Mouse (Mus musculus): Measurements from ENCODE around the gene Crebzf.

Crebzf gene

DNA sequence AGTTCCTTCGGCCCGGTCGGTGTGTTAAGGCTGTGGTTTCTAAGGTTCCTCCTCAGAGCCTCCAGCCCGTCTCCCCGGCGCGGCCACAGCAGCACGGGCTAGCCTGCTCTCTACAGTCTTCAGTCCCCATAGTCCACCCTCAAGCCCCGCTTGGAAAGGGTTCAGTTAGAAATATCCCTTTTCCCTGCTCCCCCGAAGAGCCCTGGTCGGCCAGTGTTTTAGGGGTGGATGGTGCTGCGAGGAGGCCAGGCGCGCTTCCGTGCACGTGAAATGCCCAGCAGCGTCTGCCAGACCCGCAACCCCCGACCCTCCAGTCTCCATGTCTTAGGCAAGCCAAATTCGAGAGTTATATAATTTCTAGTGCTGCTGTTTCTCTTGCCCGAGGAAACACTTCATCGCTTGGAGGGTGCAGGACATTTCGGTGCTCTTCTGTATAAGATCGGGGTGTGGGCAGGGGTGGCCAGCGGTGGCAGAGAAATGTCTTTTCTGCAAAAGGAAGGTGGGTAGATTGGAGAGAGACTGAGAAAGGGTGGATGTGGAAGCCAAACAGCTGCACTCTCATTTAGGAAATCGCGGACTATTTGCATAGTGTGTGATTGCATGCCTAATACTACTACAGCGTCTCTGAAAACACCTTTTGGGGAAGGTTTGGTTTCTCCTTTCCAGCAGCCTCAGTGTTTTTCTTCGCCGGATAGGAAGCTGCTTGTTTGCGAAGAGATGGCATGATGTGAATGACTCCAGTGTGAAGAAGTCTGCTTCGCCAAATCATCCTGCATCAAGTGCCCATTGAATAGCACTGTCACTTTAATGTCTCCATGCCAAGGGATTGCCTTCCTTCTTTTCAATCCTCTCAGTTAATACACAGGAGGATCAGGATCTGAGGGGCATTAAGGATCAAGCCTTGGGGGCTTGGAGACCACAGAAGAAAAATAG, 34.0 kb downstream of the Crebzf start, which contains the start of gene Dlg2:
Gene Dlg2, plus strand, starts transcription at position 360 of the 933 bp plus-strand sequence.
- no peak for DNase-seq (ENCODE audit: low read depth in 2 of 2, low spot score in 2 of 2)

DNA sequence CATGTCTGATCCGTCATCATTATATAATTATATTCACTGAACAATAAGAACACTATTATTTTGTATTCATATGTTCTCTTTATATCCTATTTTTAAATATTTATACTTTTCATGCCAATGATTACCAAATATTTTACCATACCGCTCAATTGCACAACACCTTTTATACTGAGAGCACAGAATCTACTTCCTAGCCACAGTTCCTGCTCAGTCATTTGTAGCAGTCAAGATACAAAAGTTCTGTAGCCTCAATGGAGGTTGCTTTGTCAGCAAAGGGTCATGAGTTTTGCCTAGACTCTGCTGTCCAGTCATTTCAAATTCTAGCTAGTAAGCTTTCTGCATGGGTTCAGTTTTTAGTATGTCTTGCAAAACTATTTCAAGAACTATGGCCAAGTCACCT, 40.1 kb downstream of the Crebzf start:
- DNase-seq (ENCODE audit: low read depth in 2 of 2, low spot score in 2 of 2), result no peak

Data from CD8-positive naive resting alpha-beta T cell, adult 2 months (primary cell).